Mouse (Mus musculus) kidney, embryonic 15.5 days (tissue): ENCODE measurements around the gene Rpl36a. TPM values are rescaled to one million over a fixed set of nuclear protein-coding genes. Genes with fewer than 3 reads are reported as not detected.
"Not testable (repeated sequence)": the region's sequence is repeated elsewhere in the genome, so short reads cannot be mapped to it uniquely, and the experiment has no call there.

Source experiments
- ATAC-seq: fragments of 200-750 bp; cut with Nextera tagmentation; replicated peaks from 2 replicates; pipeline ENCODE4 v1.8.0; 2017; ENCODE audit warnings: moderate TSS enrichment; ENCODE audit not compliant: low FRiP score
- H3K27ac ChIP-seq: fragments of 300-500 bp; sonication (generic); 2 replicates; pipeline ENCODE4 v1.5.1; 2015; ENCODE audit warnings: mild to moderate bottlenecking, inconsistent platforms
- H3K27me3 ChIP-seq: fragments of 300-500 bp; sonication (generic); 2 replicates; pipeline ENCODE4 v1.6.1; 2015; ENCODE audit warnings: inconsistent platforms
- H3K36me3 ChIP-seq: fragments of 300-500 bp; sonication (generic); 2 replicates; pipeline ENCODE4 v1.6.1; 2015; ENCODE audit warnings: inconsistent platforms
- H3K4me1 ChIP-seq: fragments of 300-500 bp; sonication (generic); 2 replicates; pipeline ENCODE4 v1.6.1; 2015; ENCODE audit warnings: inconsistent platforms
- H3K4me2 ChIP-seq: fragments of 300-500 bp; sonication (generic); 2 replicates; pipeline ENCODE4 v1.6.1; 2015; ENCODE audit warnings: moderate library complexity, mild to moderate bottlenecking, inconsistent platforms
- H3K4me3 ChIP-seq: fragments of 300-500 bp; sonication (generic); replicated peaks from 2 replicates; pipeline ENCODE4 v1.5.1; 2015; ENCODE audit warnings: mild to moderate bottlenecking, inconsistent platforms
- H3K9ac ChIP-seq: fragments of 300-500 bp; sonication (generic); 2 replicates; pipeline ENCODE4 v1.6.1; 2015; ENCODE audit warnings: mild to moderate bottlenecking, inconsistent platforms
- H3K9me3 ChIP-seq: fragments of 300-500 bp; sonication (generic); replicated peaks from 2 replicates; pipeline ENCODE4 v1.6.1; 2016; ENCODE audit warnings: inconsistent platforms
- WGBS: fragments of 180-500 bp; shearing (Covaris S2); methylation state at CpG from one replicate; pipeline ENCODE4 v1.1.7; 2015; ENCODE audit warnings: mixed read lengths; 5-methylcytosine and 5-hydroxymethylcytosine counted together
- polyA plus RNA-seq: library from polyadenylated mRNA; unstranded; fragments of >200 nt; fragmentation: Nextera tagmentation; extraction: Ambion mirVana; gene quantifications from 2 replicates; pipeline ENCODE4 v1.2.1, GENCODE M21; 2015

Gene Rpl36a
- 426 and 524 TPM in 2 replicates for polyA plus RNA-seq

- Histone ChIP-seq H3K27ac (peak within 1 kb of the TSS; percentile 91), H3K4me1 (no peaks in the 10 kb centered on the region), H3K27me3 (peaks cover 8% of the 10 kb centered on the region; the same call in 1 of the 2 replicates), H3K4me3 (peak within 1 kb of the TSS; percentile 54), H3K36me3 (peaks cover 22% of the 10 kb centered on the region), H3K9ac (peak within 1 kb of the TSS; percentile 62), H3K4me2 (peak within 1 kb of the TSS; percentile 60), H3K9me3 (no peaks in the 10 kb centered on the region)
- ATAC-seq = peak; percentile 98
- 21% methylated on average over 45 of the region's 45 CpGs for WGBS
Observed at GRCm38 (mm10) chrX:134585103-134586002, at the start of gene Rpl36a. Gene Rpl36a, plus strand, starts transcription at chrX:134585654.

GRCm38 (mm10) chrX:134539795-134540194 is 45.7 kb upstream of the Rpl36a start:
- not testable (repeated sequence) for H3K27me3 ChIP-seq, H3K4me1 ChIP-seq, H3K9me3 ChIP-seq, ATAC-seq, H3K9ac ChIP-seq, H3K27ac ChIP-seq
- peak overlapping the region; percentile 58 for H3K4me2 ChIP-seq
- 87% methylated on average over 10 of the region's 10 CpGs for WGBS
- peaks cover 10% of the 10 kb centered on the region; the same call in 1 of the 2 replicates for H3K36me3 ChIP-seq
- peak overlapping the region; percentile 56; the same call in 1 of the 2 replicates for H3K4me3 ChIP-seq

GRCm38 (mm10) chrX:134540414-134541135 is 44.9 kb upstream of the Rpl36a start:
- no peaks in the 10 kb centered on the region for H3K4me1 ChIP-seq
- ATAC-seq = 0 out of 2 replicates have a peak, but pooled peaks have one; percentile 40
- peak overlapping the region; percentile 89; the same call in 1 of the 2 replicates for H3K27ac ChIP-seq

GRCm38 (mm10) chrX:134541145-134541954 is 44.1 kb upstream of the Rpl36a start, which contains the start of gene Timm8a1:
Gene Timm8a1, minus strand, starts transcription at chrX:134541865.
- ATAC-seq = peak; percentile 96
- Histone ChIP-seq H3K4me2 (peak within 1 kb of the TSS; percentile 58), H3K36me3 (no peaks in the 10 kb centered on the region; the same call in 1 of the 2 replicates), H3K27ac (peak within 1 kb of the TSS; percentile 89), H3K9me3 (no peaks in the 10 kb centered on the region), H3K9ac (peak within 1 kb of the TSS; percentile 53), H3K4me1 (no peaks in the 10 kb centered on the region), H3K4me3 (peak within 1 kb of the TSS; percentile 56), H3K27me3 (no peaks in the 10 kb centered on the region)
- 21% methylated on average over 61 of the region's 61 CpGs for WGBS

More at GRCm38 (mm10) chrX:134540414-134541135, 44.9 kb upstream of the Rpl36a start:
- peak overlapping the region; percentile 56 for H3K4me3 ChIP-seq
- WGBS = 38% methylated on average over 12 of the region's 12 CpGs
- no peaks in the 10 kb centered on the region for H3K9me3 ChIP-seq
- peak overlapping the region; percentile 53 for H3K9ac ChIP-seq
- no peaks in the 10 kb centered on the region for H3K27me3 ChIP-seq
- H3K36me3 ChIP-seq = peaks cover 6% of the 10 kb centered on the region; the same call in 1 of the 2 replicates
- H3K4me2 ChIP-seq = peak overlapping the region; percentile 58

GRCm38 (mm10) chrX:134541955-134542308 is 43.5 kb upstream of the Rpl36a start:
- ATAC-seq = no peak; the same call in 1 of the 2 replicates
- Histone ChIP-seq H3K27ac (peak overlapping the region; percentile 89), H3K4me1 (no peaks in the 10 kb centered on the region), H3K9ac (0 out of 2 replicates have a peak overlapping the region, but pooled peaks have one; percentile 50), H3K27me3 (no peaks in the 10 kb centered on the region), H3K4me2 (peak overlapping the region; percentile 58), H3K4me3 (peak overlapping the region; percentile 56), H3K9me3 (no peaks in the 10 kb centered on the region), H3K36me3 (no peaks in the 10 kb centered on the region)
- 22% methylated on average over 6 of the region's 6 CpGs for WGBS

GRCm38 (mm10) chrX:134547330-134547729 is 38.1 kb upstream of the Rpl36a start:
- no peak for ATAC-seq
- Histone ChIP-seq H3K9me3 (no peaks in the 10 kb centered on the region), H3K36me3 (no peaks in the 10 kb centered on the region), H3K4me1 (no peaks in the 10 kb centered on the region), H3K4me2 (no peak overlapping the region), H3K4me3 (no peak overlapping the region), H3K9ac (no peak overlapping the region), H3K27me3 (no peaks in the 10 kb centered on the region; the same call in 1 of the 2 replicates), H3K27ac (no peak overlapping the region)
- WGBS = 89% methylated on average over 4 of the region's 4 CpGs

GRCm38 (mm10) chrX:134550903-134551302 is 34.6 kb upstream of the Rpl36a start:
- H3K4me3 ChIP-seq = no peak overlapping the region
- no peaks in the 10 kb centered on the region for H3K4me1 ChIP-seq
- no peaks in the 10 kb centered on the region for H3K36me3 ChIP-seq
- no peak overlapping the region for H3K4me2 ChIP-seq
- 23% methylated on average over 5 of the region's 5 CpGs for WGBS
- H3K27me3 ChIP-seq = no peaks in the 10 kb centered on the region; the same call in 1 of the 2 replicates
- no peaks in the 10 kb centered on the region for H3K9me3 ChIP-seq
- H3K27ac ChIP-seq = no peak overlapping the region
- ATAC-seq = no peak
- no peak overlapping the region for H3K9ac ChIP-seq

GRCm38 (mm10) chrX:134553326-134553725 is 32.1 kb upstream of the Rpl36a start:
- no peaks in the 10 kb centered on the region for H3K36me3 ChIP-seq
- H3K9ac ChIP-seq = no peak overlapping the region
- H3K4me2 ChIP-seq = no peak overlapping the region
- no peaks in the 10 kb centered on the region for H3K4me1 ChIP-seq
- H3K4me3 ChIP-seq = no peak overlapping the region
- ATAC-seq = no peak
- no peaks in the 10 kb centered on the region for H3K27me3 ChIP-seq
- no peak overlapping the region for H3K27ac ChIP-seq
- WGBS = 89% methylated on average over 4 of the region's 4 CpGs
- no peaks in the 10 kb centered on the region for H3K9me3 ChIP-seq

GRCm38 (mm10) chrX:134554425-134554824 is 31.0 kb upstream of the Rpl36a start:
- ATAC-seq = no peak
- 67% methylated on average over 6 of the region's 6 CpGs for WGBS

GRCm38 (mm10) chrX:134564326-134564725 is 21.1 kb upstream of the Rpl36a start:
- H3K9me3 ChIP-seq = no peaks in the 10 kb centered on the region
- H3K9ac ChIP-seq = no peak overlapping the region
- no peak overlapping the region for H3K27ac ChIP-seq
- no peaks in the 10 kb centered on the region for H3K4me1 ChIP-seq
- WGBS = 74% methylated on average over 4 of the region's 4 CpGs
- no peak overlapping the region for H3K4me3 ChIP-seq
- no peaks in the 10 kb centered on the region for H3K36me3 ChIP-seq
- H3K27me3 ChIP-seq = peaks cover 28% of the 10 kb centered on the region
- no peak for ATAC-seq
- no peak overlapping the region for H3K4me2 ChIP-seq

More at GRCm38 (mm10) chrX:134554425-134554824, 31.0 kb upstream of the Rpl36a start:
- H3K4me2 ChIP-seq = no peak overlapping the region
- H3K9me3 ChIP-seq = no peaks in the 10 kb centered on the region
- no peaks in the 10 kb centered on the region for H3K27me3 ChIP-seq
- no peak overlapping the region for H3K4me3 ChIP-seq
- H3K27ac ChIP-seq = no peak overlapping the region
- H3K4me1 ChIP-seq = no peaks in the 10 kb centered on the region
- H3K9ac ChIP-seq = no peak overlapping the region
- H3K36me3 ChIP-seq = no peaks in the 10 kb centered on the region

- Histone ChIP-seq H3K4me2 (no peak overlapping the region), H3K27ac (no peak overlapping the region), H3K4me1 (no peaks in the 10 kb centered on the region), H3K9me3 (no peaks in the 10 kb centered on the region), H3K9ac (no peak overlapping the region), H3K27me3 (peaks cover 28% of the 10 kb centered on the region), H3K36me3 (no peaks in the 10 kb centered on the region), H3K4me3 (no peak overlapping the region)
- ATAC-seq = no peak
- whole genome bisulfite sequencing = 80% methylated on average over 8 of the region's 8 CpGs
Observed at GRCm38 (mm10) chrX:134566536-134567222, 18.8 kb upstream of the Rpl36a start.
